Mouse (Mus musculus) hindbrain, postnatal 0 days (tissue): ENCODE results near the gene Aldh3a2. TPM values are rescaled to one million over a fixed set of nuclear protein-coding genes. Genes with fewer than 3 reads are reported as not detected.

Source experiments
- ATAC-seq: fragments of 200-750 bp; cut with Nextera tagmentation; 2 replicates; pipeline ENCODE4 v1.8.0; 2017; ENCODE audit warnings: mild to moderate bottlenecking, moderate TSS enrichment, moderate library complexity
- DNase-seq: peaks from one replicate; pipeline ENCODE4 v3.0.0-alpha.2; 2015; ENCODE audit warnings: low spot score
- H3K27ac ChIP-seq: fragments of 300-500 bp; sonication (generic); 2 replicates; pipeline ENCODE4 v1.5.1; 2014; ENCODE audit warnings: mild to moderate bottlenecking
- H3K27me3 ChIP-seq: fragments of 300-500 bp; sonication (generic); 2 replicates; pipeline ENCODE4 v1.6.1; 2014; ENCODE audit warnings: low read length, mixed read lengths; ENCODE audit not compliant: insufficient read depth
- H3K36me3 ChIP-seq: fragments of 300-500 bp; sonication (generic); 2 replicates; pipeline ENCODE4 v1.6.1; 2014; ENCODE audit warnings: low read length, mixed read lengths; ENCODE audit not compliant: insufficient read depth
- H3K4me1 ChIP-seq: fragments of 300-500 bp; sonication (generic); 2 replicates; pipeline ENCODE4 v1.6.1; 2014; ENCODE audit warnings: antibody characterized with exemption, low read length, mixed read lengths; ENCODE audit not compliant: insufficient read depth
- H3K4me2 ChIP-seq: fragments of 300-500 bp; sonication (generic); 2 replicates; pipeline ENCODE4 v1.6.1; 2014; ENCODE audit warnings: low read depth, mild to moderate bottlenecking, low read length, moderate library complexity, mixed read lengths
- H3K4me3 ChIP-seq: fragments of 300-500 bp; sonication (generic); 2 replicates; pipeline ENCODE4 v1.5.1; 2014; ENCODE audit warnings: low read length
- H3K9ac ChIP-seq: fragments of 300-500 bp; sonication (generic); replicated peaks from 2 replicates; pipeline ENCODE4 v1.6.1; 2014; ENCODE audit warnings: mild to moderate bottlenecking, low read length, moderate library complexity, mixed read lengths
- H3K9me3 ChIP-seq: fragments of 300-500 bp; sonication (generic); 2 replicates; pipeline ENCODE4 v1.6.1; 2016; ENCODE audit warnings: low read length, mixed read lengths
- CTCF ChIP-seq: IDR thresholded peaks from 2 replicates; pipeline ENCODE4 v1.5.1; 2016; ENCODE audit warnings: antibody characterized with exemption, control low read depth, low read depth
- WGBS: fragments of 180-500 bp; shearing (Covaris S2); extraction: QIAGEN DNeasy Blood & Tissue Kit; methylation state at CpG from one replicate; pipeline ENCODE4 v1.1.7; 2014; 5-methylcytosine and 5-hydroxymethylcytosine counted together
- polyA plus RNA-seq: library from polyadenylated mRNA; unstranded; fragments of >200 nt; fragmentation: Nextera tagmentation; extraction: Ambion mirVana; gene quantifications from 2 replicates; pipeline ENCODE4 v1.2.1, GENCODE M21; 2015
- total RNA-seq: library from RNA; depleted of rRNA; stranded (reverse); fragments of >200 nt; gene quantifications from 2 replicates; pipeline ENCODE4 v1.2.3, GENCODE M21; 2014

Aldh3a2 gene
- total and polyA plus RNA-seq, 2 experiments from 2014 or later, result 36.2 to 40.4 TPM

- H3K4me3 ChIP-seq, result no peak overlapping the region
- ATAC-seq (no peak), DNase-seq (no peak)
- WGBS, result 45% methylated on average over 2 of the region's 2 CpGs
- TF ChIP-seq CTCF, result no peak
- H3K9me3 ChIP-seq, result no peaks in the 10 kb centered on the region
- H3K9ac ChIP-seq, result no peak overlapping the region
- H3K4me2 ChIP-seq, result no peak overlapping the region
- no peaks in the 10 kb centered on the region for H3K36me3 ChIP-seq
- H3K27me3 ChIP-seq, result no peaks in the 10 kb centered on the region
- H3K4me1 ChIP-seq, result no peaks in the 10 kb centered on the region
- no peak overlapping the region for H3K27ac ChIP-seq
Measured at GRCm38 (mm10) chr11:61293251-61293650, 26.0 kb upstream of the Aldh3a2 start.

- Histone ChIP-seq H3K36me3 (no peaks in the 10 kb centered on the region), H3K9ac (no peak overlapping the region), H3K27ac (no peak overlapping the region), H3K4me1 (no peaks in the 10 kb centered on the region), H3K9me3 (no peaks in the 10 kb centered on the region), H3K4me3 (no peak overlapping the region), H3K4me2 (no peak overlapping the region), H3K27me3 (no peaks in the 10 kb centered on the region)
- ATAC-seq (no peak), DNase-seq (no peak)
- WGBS, result 78% methylated on average over 6 of the region's 6 CpGs
- TF ChIP-seq CTCF, result no peak
Measured at GRCm38 (mm10) chr11:61284323-61284722, 17.1 kb upstream of the Aldh3a2 start.

DNA sequence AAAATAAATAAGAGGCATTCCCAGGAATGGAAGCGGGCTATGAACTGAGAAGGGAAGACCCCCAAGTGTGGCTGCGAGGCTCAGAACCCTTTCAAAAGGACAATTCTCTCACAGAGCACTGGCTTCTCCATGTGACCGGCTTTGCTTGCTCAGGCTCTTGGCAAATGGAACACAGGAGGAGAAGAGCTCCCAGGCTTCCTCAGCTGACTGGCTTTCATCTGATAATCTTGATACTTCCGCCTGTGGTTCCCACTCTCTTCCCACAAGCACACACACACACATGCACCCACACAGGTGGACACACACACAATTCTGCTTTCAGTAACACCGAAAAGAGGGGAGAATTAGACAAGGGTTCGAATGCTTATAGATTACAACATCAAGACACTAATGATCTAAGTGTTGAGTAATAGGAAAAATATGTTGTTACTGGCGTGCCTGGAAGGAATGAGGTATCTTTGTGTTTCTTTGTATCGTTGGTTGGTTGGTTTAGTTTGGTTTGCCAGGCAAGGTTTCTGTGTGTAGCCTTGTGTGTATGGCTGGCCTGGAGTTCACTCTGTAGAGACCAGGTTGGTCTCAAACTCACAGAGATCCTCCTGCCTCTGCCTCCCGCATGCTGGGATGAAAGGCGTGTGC is 16.3 kb upstream of the Aldh3a2 start:
- Histone ChIP-seq H3K9me3 (no peaks in the 10 kb centered on the region), H3K4me2 (no peak overlapping the region), H3K4me1 (no peaks in the 10 kb centered on the region), H3K36me3 (no peaks in the 10 kb centered on the region), H3K27me3 (no peaks in the 10 kb centered on the region), H3K4me3 (no peak overlapping the region), H3K9ac (no peak overlapping the region), H3K27ac (no peak overlapping the region)
- ATAC-seq (no peak), DNase-seq (no peak)
- WGBS, result 81% methylated on average over 10 of the region's 10 CpGs
- TF ChIP-seq CTCF, result no peak

DNA sequence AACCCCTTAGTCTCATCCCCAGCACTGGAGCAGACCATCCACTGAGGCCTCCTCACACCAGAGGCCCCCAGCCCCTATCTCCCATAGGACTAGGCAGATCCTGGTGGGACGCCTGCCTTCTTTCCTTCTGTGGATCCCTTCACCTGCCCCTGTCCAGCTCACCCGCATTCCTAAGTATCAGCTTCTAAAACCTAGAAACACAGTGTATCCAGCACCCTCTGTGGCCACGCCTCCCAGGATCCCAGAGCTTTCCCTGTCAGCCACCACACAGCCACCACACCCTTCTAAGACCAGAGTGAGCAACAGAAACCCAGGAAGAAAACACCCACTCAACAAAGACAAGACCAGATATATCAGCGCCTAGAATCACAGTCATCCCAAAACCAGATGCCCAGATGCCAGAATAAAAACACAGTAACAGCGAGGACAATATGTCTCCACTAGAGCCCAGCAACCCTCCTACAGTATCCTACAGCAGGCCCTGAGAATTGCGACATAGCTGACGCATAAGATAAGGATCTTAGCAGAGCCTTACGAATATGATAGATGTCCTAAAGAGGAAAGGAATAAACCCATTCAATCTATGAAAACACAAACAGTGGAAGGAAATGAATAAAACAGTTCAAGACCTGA is 11.3 kb upstream of the Aldh3a2 start:
- H3K27me3 ChIP-seq, result no peaks in the 10 kb centered on the region
- 87% methylated on average over 8 of the region's 8 CpGs for WGBS
- DNase-seq, result no peak
- H3K9me3 ChIP-seq, result no peaks in the 10 kb centered on the region
- H3K4me2 ChIP-seq, result no peak overlapping the region
- no peak overlapping the region for H3K9ac ChIP-seq
- no peak for TF ChIP-seq CTCF
- no peak overlapping the region for H3K27ac ChIP-seq
- ATAC-seq, result no peak
- no peaks in the 10 kb centered on the region for H3K36me3 ChIP-seq
- H3K4me3 ChIP-seq, result no peak overlapping the region
- H3K4me1 ChIP-seq, result no peaks in the 10 kb centered on the region

DNA sequence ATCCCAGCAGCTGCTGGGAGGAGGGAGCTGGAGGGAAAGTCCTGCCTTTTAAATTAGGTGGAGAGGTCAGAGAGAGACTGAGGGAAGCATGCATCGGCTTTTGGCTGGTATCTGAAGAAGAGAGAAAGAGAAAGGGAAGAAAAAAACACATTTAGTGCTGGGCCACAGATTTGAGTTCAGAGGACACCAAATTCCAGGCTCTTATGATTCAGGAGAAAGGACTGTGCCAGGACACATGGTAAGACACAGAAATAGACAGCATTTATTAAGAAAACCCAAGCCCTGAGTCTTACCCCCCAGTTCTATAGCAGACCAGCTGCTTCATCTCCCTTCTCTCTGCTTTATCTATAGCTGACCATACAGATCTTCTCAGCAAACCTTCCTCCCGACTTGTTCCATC is 10.7 kb upstream of the Aldh3a2 start:
- Histone ChIP-seq H3K27ac (no peak overlapping the region), H3K27me3 (no peaks in the 10 kb centered on the region), H3K4me3 (no peak overlapping the region), H3K4me2 (no peak overlapping the region), H3K9ac (no peak overlapping the region), H3K36me3 (no peaks in the 10 kb centered on the region), H3K4me1 (no peaks in the 10 kb centered on the region), H3K9me3 (no peaks in the 10 kb centered on the region)
- WGBS, result 77% methylated on average over 2 of the region's 2 CpGs
- TF ChIP-seq CTCF, result no peak
- no peak for DNase-seq
- no peak for ATAC-seq

DNA sequence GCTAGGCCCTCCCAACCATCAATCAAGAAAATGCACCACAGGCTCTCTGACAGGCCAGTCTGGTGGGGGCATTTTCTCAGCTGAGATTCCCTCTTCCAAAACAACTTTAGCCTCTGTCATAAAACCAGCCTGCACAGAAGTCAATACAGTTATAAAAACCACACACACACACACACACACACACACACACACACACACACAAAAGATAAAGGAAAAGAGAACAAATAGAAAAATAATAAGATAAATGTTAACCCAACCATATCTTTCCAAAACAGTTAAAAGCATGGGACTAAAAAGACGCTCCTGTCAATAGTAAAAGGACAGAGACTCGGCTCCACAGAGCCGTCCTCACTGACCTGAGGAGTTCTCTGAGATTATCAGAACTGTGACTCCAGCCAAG is 9.2 kb upstream of the Aldh3a2 start:
- Histone ChIP-seq H3K36me3 (no peaks in the 10 kb centered on the region), H3K4me2 (no peak overlapping the region), H3K4me1 (no peaks in the 10 kb centered on the region), H3K27me3 (no peaks in the 10 kb centered on the region), H3K27ac (no peak overlapping the region), H3K4me3 (no peak overlapping the region), H3K9ac (no peak overlapping the region), H3K9me3 (no peaks in the 10 kb centered on the region)
- ATAC-seq (no peak), DNase-seq (no peak)
- no peak for TF ChIP-seq CTCF
- WGBS, result 84% methylated on average over 3 of the region's 3 CpGs

GRCm38 (mm10) chr11:61275106-61275505 is 7.8 kb upstream of the Aldh3a2 start:
- ATAC-seq, result no peak
- H3K27me3 ChIP-seq, result no peaks in the 10 kb centered on the region
- H3K4me3 ChIP-seq, result no peak overlapping the region
- H3K9ac ChIP-seq, result no peak overlapping the region
- 87% methylated on average over 8 of the region's 8 CpGs for WGBS
- TF ChIP-seq CTCF, result no peak
- no peaks in the 10 kb centered on the region for H3K4me1 ChIP-seq
- no peaks in the 10 kb centered on the region for H3K36me3 ChIP-seq
- no peak for DNase-seq
- H3K4me2 ChIP-seq, result no peak overlapping the region
- no peak overlapping the region for H3K27ac ChIP-seq
- H3K9me3 ChIP-seq, result no peaks in the 10 kb centered on the region
